Mouse (Mus musculus) neutrophil, adult 5-6 weeks (primary cell): ENCODE results near the gene Tmem179. TPM values are rescaled to one million over a fixed set of nuclear protein-coding genes. Genes with fewer than 3 reads are reported as not detected.

Experiments
- ATAC-seq: fragments of 151-379, 151-347 bp; 2 replicates; pipeline ENCODE4 v1.8.0; 2017; ENCODE audit warnings: mild to moderate bottlenecking, moderate TSS enrichment; ENCODE audit not compliant: insufficient number of reproducible peaks, poor library complexity, low FRiP score, severe bottlenecking; ENCODE audit errors: extremely low read depth
- total RNA-seq: library from RNA; stranded (forward); fragments of 200-1000 nt; gene quantifications from 2 replicates; pipeline ENCODE4 v1.2.3, GENCODE M21; 2017

Gene Tmem179
- total RNA-seq, 1 experiment from 2014 or later: not detected

GRCm38 (mm10) chr12:112470216-112470615, 46.3 kb downstream of the Tmem179 start:
- no peak for ATAC-seq

DNA sequence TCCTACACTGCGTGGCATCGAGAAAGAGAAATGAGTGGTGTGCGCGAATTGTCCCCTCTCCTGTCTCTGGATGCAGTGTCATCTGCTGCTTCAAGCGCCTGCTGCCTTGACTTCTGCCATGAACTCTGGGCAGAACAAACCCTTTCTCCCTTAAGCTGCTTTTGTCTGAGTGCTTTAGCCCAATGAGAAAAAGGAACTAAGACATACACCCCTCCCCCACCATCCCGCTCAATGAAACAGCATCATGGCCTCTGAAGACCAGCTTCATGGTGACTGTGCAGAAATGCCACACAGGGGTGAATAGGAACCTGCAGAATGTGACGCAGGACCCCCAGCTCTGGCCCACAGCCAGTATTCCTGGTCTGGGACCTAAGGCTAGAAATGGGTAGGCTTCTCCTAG, 47.2 kb downstream of the Tmem179 start:
- ATAC-seq: no peak

- ATAC-seq: no peak
These were observed 49.2 kb downstream of the Tmem179 start for GRCm38 (mm10) chr12:112467387-112467786.

- ATAC-seq: no peak
These were observed 50.6 kb downstream of the Tmem179 start for GRCm38 (mm10) chr12:112465928-112466327.

DNA sequence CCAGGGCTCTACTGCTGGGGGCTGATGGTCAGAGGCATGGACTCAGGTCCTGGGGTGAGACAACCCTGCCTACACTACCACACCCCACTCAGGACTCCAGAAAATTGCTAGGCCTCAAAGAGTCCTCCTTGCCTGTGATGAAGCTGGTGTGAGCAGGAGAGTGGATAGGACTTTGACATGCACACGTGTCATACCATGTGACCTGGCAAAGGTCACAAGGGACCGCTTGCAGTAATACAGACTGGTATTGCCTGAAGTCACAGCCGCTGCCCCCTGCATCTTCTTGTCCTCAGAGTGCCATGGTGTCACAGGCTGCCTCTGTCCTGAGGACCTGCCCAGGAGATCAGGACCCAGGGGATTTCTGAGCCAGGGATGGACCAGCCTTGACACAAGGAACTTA, 52.0 kb downstream of the Tmem179 start:
- no peak for ATAC-seq

DNA sequence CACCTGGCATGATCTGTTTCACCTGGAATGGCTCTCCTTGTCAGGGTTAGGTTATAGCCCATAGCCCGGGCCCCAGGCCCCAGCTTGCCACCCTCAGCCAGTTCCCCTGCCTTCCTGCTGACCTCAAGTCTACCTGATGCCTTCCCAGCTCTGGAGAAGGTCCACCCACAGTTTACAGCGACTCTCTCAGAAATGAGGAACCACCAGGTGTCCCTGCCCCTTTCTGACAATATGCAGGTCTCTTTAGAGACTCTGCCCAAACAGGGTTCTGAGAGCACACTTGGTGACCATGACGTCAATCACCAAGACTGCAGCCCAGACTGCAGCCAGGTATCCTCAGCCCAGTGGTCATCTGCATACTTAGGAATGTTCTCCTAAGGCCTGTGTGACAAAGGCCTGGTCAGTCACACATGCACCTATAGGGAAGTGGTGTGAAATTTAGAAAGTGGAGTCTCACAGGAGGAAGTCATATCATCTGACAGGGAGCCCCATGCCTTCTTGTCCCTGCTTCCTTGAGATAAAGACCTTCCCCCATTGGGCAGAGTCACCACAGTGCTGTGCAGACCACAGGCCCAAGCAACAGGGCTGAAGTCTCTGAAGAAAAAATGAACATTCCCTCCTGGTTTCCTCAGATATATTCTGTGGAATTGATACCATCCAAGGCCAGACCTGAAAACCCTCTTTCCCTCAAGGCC, 52.6 kb downstream of the Tmem179 start:
- peak; percentile 17; the same call in 1 of the 2 replicates for ATAC-seq

- ATAC-seq: no peak
These were observed 53.3 kb downstream of the Tmem179 start for GRCm38 (mm10) chr12:112463209-112463608.

DNA sequence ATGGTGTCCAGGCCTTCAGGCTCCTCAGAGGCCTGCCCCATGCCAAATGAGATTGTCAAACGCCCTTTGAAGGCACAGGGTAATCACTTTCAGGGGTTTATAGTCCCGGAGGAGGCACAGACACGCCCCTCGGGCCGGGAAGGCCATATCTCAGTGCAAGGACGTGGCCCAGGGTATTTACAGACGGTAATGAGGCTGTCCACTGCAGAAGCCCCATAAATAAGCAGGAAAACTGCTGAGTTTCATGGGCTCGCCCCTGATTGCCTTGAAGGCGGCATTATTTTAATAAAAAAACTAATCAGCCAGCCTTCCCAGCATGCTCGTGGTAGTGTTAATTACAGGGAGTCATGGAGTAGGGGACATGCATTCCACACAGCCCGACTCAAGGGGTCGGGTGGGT, 54.1 kb downstream of the Tmem179 start:
- ATAC-seq: no peak

DNA sequence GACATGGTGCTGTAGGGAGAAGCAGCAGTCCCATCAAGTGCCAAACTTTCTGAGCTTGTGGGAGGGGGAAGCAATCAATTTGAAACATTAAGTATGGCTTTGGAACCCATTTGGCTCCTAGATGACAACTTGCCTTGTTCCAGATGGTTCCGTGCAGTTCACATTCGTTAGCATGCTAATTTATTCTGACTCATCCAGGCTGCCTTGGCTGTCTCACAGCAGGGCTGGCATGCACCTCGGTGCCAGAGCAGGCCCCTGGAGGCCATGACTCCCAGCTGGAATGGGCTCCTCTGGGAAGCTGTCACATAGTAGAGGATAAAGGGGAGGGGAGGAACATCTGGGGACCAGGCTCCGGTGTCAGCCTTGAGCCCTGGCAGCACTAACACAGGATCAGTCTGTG, 58.7 kb downstream of the Tmem179 start:
- no peak for ATAC-seq

- no peak for ATAC-seq
These were observed 60.3 kb downstream of the Tmem179 start for GRCm38 (mm10) chr12:112456144-112456713.

GRCm38 (mm10) chr12:112451826-112452225, 64.7 kb downstream of the Tmem179 start:
- no peak for ATAC-seq

- no peak for ATAC-seq
These were observed 65.2 kb downstream of the Tmem179 start for GRCm38 (mm10) chr12:112451381-112451780.

GRCm38 (mm10) chr12:112450883-112451282, 65.7 kb downstream of the Tmem179 start:
- no peak for ATAC-seq

Other genes starting within 250 kb of the Tmem179 start
- gene A530016L24Rik, start 27.3 kb downstream of the Tmem179 start, total RNA-seq: not detected in 2 replicates
- 5.8 and 6.5 TPM in 2 replicates for gene Inf2, start 72.0 kb upstream of the Tmem179 start, total RNA-seq
- gene Adssl1, start 103.3 kb upstream of the Tmem179 start, total RNA-seq: 39.0 and 45.2 TPM in 2 replicates
- gene Siva1, start 127.9 kb upstream of the Tmem179 start, total RNA-seq: 45.4 and 52.7 TPM in 2 replicates
- 197 and 218 TPM in 2 replicates for gene Akt1, start 158.1 kb upstream of the Tmem179 start, total RNA-seq
- 13.4 and 15.0 TPM in 2 replicates for gene Zbtb42, start 162.1 kb upstream of the Tmem179 start, total RNA-seq
- gene Cep170b, start 203.7 kb upstream of the Tmem179 start, total RNA-seq: 4.8 and 5.7 TPM in 2 replicates
- gene Pld4, start 243.9 kb upstream of the Tmem179 start, total RNA-seq: 98.0 and 114 TPM in 2 replicates